ENCODE assay signal across 7 mouse cellular contexts in the genomic region with DNA sequence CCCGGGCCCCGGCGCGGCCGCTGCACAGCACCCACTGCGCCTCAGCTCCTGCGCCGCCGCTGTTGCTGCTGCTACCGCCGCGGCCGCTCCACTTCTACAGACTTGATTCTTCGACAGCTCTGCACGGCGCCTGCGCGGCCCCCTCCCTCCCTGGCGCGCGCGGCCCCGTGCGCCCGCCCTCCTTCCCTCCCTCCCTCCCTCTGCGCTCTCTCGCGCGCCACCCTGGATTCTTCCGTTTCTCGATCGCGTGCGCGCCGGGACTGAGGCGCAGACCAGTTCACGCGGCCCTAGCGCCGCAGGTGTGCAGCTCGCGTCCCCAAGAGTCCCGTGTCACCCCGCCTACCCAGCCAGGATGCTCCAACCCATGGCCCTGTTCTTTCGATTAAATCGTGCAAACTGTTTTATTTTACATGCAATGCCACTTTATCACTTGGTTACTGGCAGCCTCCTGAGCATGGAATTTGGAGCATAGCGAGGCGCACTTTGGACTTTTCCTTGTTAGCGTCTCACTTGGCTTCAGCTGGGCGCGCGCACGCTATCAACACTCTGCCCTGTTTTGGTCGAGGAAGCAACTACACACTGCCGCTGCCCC. TPM values are rescaled to one million over a fixed set of nuclear protein-coding genes. Genes with fewer than 3 reads are reported as not detected.
DNase-seq lines count a peak whose midpoint lies in the region; ATAC-seq lines count a peak whose summit lies in the region.

A gene (minus strand): TSS at position 98 of the 592 bp plus-strand sequence.

- under 1% methylated on average over 56 of the region's 56 CpGs for WGBS in embryonic facial prominence, embryonic 10.5 days
- under 1% methylated on average over 46 of the region's 56 CpGs for WGBS in limb, embryonic 13.5 days
- WGBS in midbrain, embryonic 16.5 days, result under 1% methylated on average over 33 of the region's 56 CpGs

- peaks cover 76% of the 10 kb centered on the region for H3K4me1 ChIP-seq in embryonic facial prominence, embryonic 10.5 days
- H3K4me1 ChIP-seq in limb, embryonic 13.5 days, result peaks cover 53% of the 10 kb centered on the region
- peaks cover 40% of the 10 kb centered on the region for H3K4me1 ChIP-seq in midbrain, embryonic 16.5 days (ENCODE audit: control insufficient read depth, insufficient read depth, low read length)

- H3K27me3 ChIP-seq in embryonic facial prominence, embryonic 10.5 days (replicated peaks; ENCODE audit: low read depth, poor library complexity, severe bottlenecking), result peaks cover 4% of the 10 kb centered on the region
- H3K27me3 ChIP-seq in limb, embryonic 13.5 days, result no peaks in the 10 kb centered on the region
- no peaks in the 10 kb centered on the region for H3K27me3 ChIP-seq in midbrain, embryonic 16.5 days (ENCODE audit: control insufficient read depth, insufficient read depth, low read depth, low read length)

- peak; percentile 95 for DNase-seq in adrenal gland, postnatal 14 days
- DNase-seq in embryonic facial prominence, embryonic 10.5 days (ENCODE audit: low spot score), result peak; percentile 95
- peak; percentile 89 for DNase-seq in kidney, adult 11 months
- peak; percentile 74 to 89 for DNase-seq in spleen, postnatal 10 days (ENCODE audit: low spot score in 2 of 2)

- no peaks in the 10 kb centered on the region for H3K9me3 ChIP-seq in embryonic facial prominence, embryonic 10.5 days
- H3K9me3 ChIP-seq in limb, embryonic 13.5 days, result no peaks in the 10 kb centered on the region
- H3K9me3 ChIP-seq in midbrain, embryonic 16.5 days (replicated peaks; ENCODE audit: control insufficient read depth, low read length, poor library complexity, severe bottlenecking), result no peaks in the 10 kb centered on the region

- H3K36me3 ChIP-seq in embryonic facial prominence, embryonic 10.5 days (replicated peaks), result peaks cover 20% of the 10 kb centered on the region
- H3K36me3 ChIP-seq in limb, embryonic 13.5 days, result peaks cover 21% of the 10 kb centered on the region
- H3K36me3 ChIP-seq in midbrain, embryonic 16.5 days (ENCODE audit: control insufficient read depth, insufficient read depth, low read length), result peaks cover 3% of the 10 kb centered on the region; the same call in 1 of the 2 replicates

- peak within 1 kb of the TSS; percentile 100 for H3K9ac ChIP-seq in limb, embryonic 13.5 days
- H3K9ac ChIP-seq in midbrain, embryonic 16.5 days (ENCODE audit: low read depth, low read length), result peak within 1 kb of the TSS; percentile 100

- H3K27ac ChIP-seq in embryonic facial prominence, embryonic 10.5 days (replicated peaks), result peak within 1 kb of the TSS; percentile 97
- H3K27ac ChIP-seq in limb, embryonic 13.5 days, result peak within 1 kb of the TSS; percentile 100
- peak within 1 kb of the TSS; percentile 99 for H3K27ac ChIP-seq in midbrain, embryonic 16.5 days (ENCODE audit: low read length)

- peak; percentile 11 for ATAC-seq in granulocyte monocyte progenitor cell, adult 5-6 weeks (replicated peaks; ENCODE audit: poor library complexity, severe bottlenecking)
- peak; percentile 77 for ATAC-seq in limb, embryonic 13.5 days (ENCODE audit: low FRiP score, low read depth)
- peak; percentile 75 for ATAC-seq in midbrain, embryonic 16.5 days

- peak within 1 kb of the TSS; percentile 99 for H3K4me2 ChIP-seq in limb, embryonic 13.5 days (replicated peaks)
- peak within 1 kb of the TSS; percentile 99 for H3K4me2 ChIP-seq in midbrain, embryonic 16.5 days (ENCODE audit: low read length)

- H3K4me3 ChIP-seq in embryonic facial prominence, embryonic 10.5 days, result peak within 1 kb of the TSS; percentile 99
- H3K4me3 ChIP-seq in limb, embryonic 13.5 days, result peak within 1 kb of the TSS; percentile 100
- peak within 1 kb of the TSS; percentile 70 for H3K4me3 ChIP-seq in midbrain, embryonic 16.5 days (ENCODE audit: low read depth, low read length)

RNA-seq across cellular contexts. Expression of the gene that starts here (rescaled TPM):
- total RNA-seq in adrenal gland, postnatal 14 days (2021), result 97.2 and 105 TPM in 2 replicates
- polyA plus RNA-seq in embryonic facial prominence, embryonic 10.5 days (2016; fragmentation: Nextera tagmentation; extraction: Ambion mirVana), result 4.5 and 5.4 TPM in 2 replicates
- 112 and 113 TPM in 2 replicates for total RNA-seq in granulocyte monocyte progenitor cell, adult 5-6 weeks (2014; fragmentation: Nextera tagmentation)
- total RNA-seq in granulocyte monocyte progenitor cell, adult 5-6 weeks (2017), result 97.9 and 112 TPM in 2 replicates
- 11.6 and 11.8 TPM in 2 replicates for polyA plus RNA-seq in limb, embryonic 13.5 days (2015; fragmentation: Nextera tagmentation; extraction: Ambion mirVana)
- polyA plus RNA-seq in midbrain, embryonic 16.5 days (2015; fragmentation: Nextera tagmentation; extraction: Ambion mirVana), result 9.6 and 9.9 TPM in 2 replicates

Comparison
In these comparisons a context has a peak if more than half of its experiments do, and no peak if none do; other contexts are left out.
1. Peak in every context shown above with its lines: DNase-seq, ATAC-seq, H3K4me3 ChIP-seq and H3K27ac ChIP-seq.
2. ATAC-seq: peak in every context shown above with its lines; median percentile 77 in limb, embryonic 13.5 days; 75 in midbrain, embryonic 16.5 days; 11 in granulocyte monocyte progenitor cell, adult 5-6 weeks.